Mouse (Mus musculus) megakaryocyte, embryonic 14.5 days (primary cell): ENCODE measurements around the gene Lnx2.

Experiments
- FLI1 ChIP-seq: IDR thresholded peaks from 2 replicates; pipeline ENCODE4 v1.6.1; 2012; ENCODE audit warnings: low read length, inconsistent platforms, mixed read lengths
- GATA1 ChIP-seq: IDR thresholded peaks from 3 replicates; pipeline ENCODE4 v1.6.1; 2012; ENCODE audit warnings: mixed read lengths, low read length, inconsistent platforms, borderline replicate concordance

DNA sequence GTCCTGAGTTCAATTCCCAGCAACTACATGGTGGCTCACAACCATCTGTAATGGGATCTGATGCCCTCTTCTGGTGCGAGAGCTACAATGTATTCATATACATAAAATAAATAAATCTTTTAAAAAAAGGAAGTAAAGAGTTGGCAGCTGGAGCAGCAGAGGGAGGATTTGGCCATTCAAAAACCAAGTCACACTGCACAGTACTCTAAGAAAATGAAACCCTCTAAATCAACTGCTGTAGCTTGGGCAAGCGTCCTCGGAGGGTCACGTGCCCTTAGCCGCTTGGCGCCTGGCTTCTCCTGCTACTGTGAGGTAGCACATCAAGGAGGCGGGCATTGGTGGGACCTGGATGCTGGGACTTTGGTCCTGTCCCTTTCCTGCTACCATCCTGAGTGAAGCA is 61.2 kb downstream of the Lnx2 start:
- TF ChIP-seq GATA1 (no peak), FLI1 (no peak)
